Mouse (Mus musculus) kidney, postnatal 36 days (tissue): ENCODE measurements at regions not wholly inside any gene's neighbourhood (a gene's known extent, or its start where the extent isn't known, plus 50 kb on each side); places are given as distances from the start of the nearest gene placed in this dataset.
A peak's percentile ranks its signal among the peaks of the same experiment; 100 is the strongest.

Experiments
- DNase-seq, 2 experiments: peaks; one replicate each; pipeline ENCODE4 v3.0.0; 2021 to 2022; ENCODE audit warnings: mixed read lengths in 2 of 2

- peak; percentile 53 to 59 for DNase-seq
Measured at GRCm38 (mm10) chr2:116979561-116980391, 101.3 kb downstream of the Tmco5 start.

GRCm38 (mm10) chr2:116980692-116981091 lies 102.2 kb downstream of the Tmco5 start:
- no peak for DNase-seq

- no peak for DNase-seq
Measured at GRCm38 (mm10) chr2:116983351-116983750, 104.9 kb downstream of the Tmco5 start.

GRCm38 (mm10) chr2:116983821-116984351 lies 105.4 kb downstream of the Tmco5 start:
- no peak for DNase-seq

GRCm38 (mm10) chr2:116984597-116984996 lies 106.1 kb downstream of the Tmco5 start:
- no peak for DNase-seq

- no peak for DNase-seq
Measured at GRCm38 (mm10) chr2:116985549-116985948, 107.1 kb downstream of the Tmco5 start.

- DNase-seq = no peak
Measured at GRCm38 (mm10) chr2:116988953-116989674, 110.6 kb downstream of the Tmco5 start.

GRCm38 (mm10) chr2:116990106-116990505 lies 111.6 kb downstream of the Tmco5 start:
- no peak for DNase-seq

- DNase-seq = no peak
Measured at GRCm38 (mm10) chr2:116991561-116992042, 113.1 kb downstream of the Tmco5 start.

- no peak for DNase-seq
Measured at GRCm38 (mm10) chr2:116993724-116994123, 115.2 kb downstream of the Tmco5 start.

GRCm38 (mm10) chr2:116996302-116996701 lies 117.8 kb downstream of the Tmco5 start:
- no peak for DNase-seq

- DNase-seq = no peak
Measured at GRCm38 (mm10) chr2:116998822-116999221, 120.3 kb downstream of the Tmco5 start.

- DNase-seq = no peak
Measured at GRCm38 (mm10) chr2:116999592-116999991, 121.1 kb downstream of the Tmco5 start.

GRCm38 (mm10) chr2:117003976-117004375 lies 117.2 kb upstream of the Spred1 start:
- DNase-seq = no peak

GRCm38 (mm10) chr2:117006846-117007245 lies 114.3 kb upstream of the Spred1 start:
- DNase-seq = no peak

- DNase-seq = no peak
Measured at GRCm38 (mm10) chr2:117008922-117009321, 112.3 kb upstream of the Spred1 start.

GRCm38 (mm10) chr2:117010001-117010400 lies 111.2 kb upstream of the Spred1 start:
- no peak for DNase-seq

- DNase-seq = no peak
Measured at GRCm38 (mm10) chr2:117010942-117011341, 110.2 kb upstream of the Spred1 start.

GRCm38 (mm10) chr2:117017921-117018651 lies 103.1 kb upstream of the Spred1 start:
- peak; percentile 67 to 78 for DNase-seq

GRCm38 (mm10) chr2:117018917-117019538 lies 102.1 kb upstream of the Spred1 start:
- DNase-seq = peak; percentile 84 to 91

GRCm38 (mm10) chr2:117019552-117019951 lies 101.6 kb upstream of the Spred1 start:
- DNase-seq = no peak

- no peak for DNase-seq
Measured at GRCm38 (mm10) chr2:117021787-117022186, 99.4 kb upstream of the Spred1 start.
